Mouse (Mus musculus): ENCODE data around the gene Lsm14a. TPM values are rescaled to one million over a fixed set of nuclear protein-coding genes. Genes with fewer than 3 reads are reported as not detected.
A peak's percentile ranks its signal among the peaks of the same experiment; 100 is the strongest.

Lsm14a gene
- polyA plus RNA-seq, 1 experiment from 2014 or later = 87.5 TPM

- 83% methylated on average over 8 of the region's 8 CpGs for WGBS
- H3K27ac ChIP-seq (replicated peaks) = no peak overlapping the region
These were observed 69.8 kb downstream of the Lsm14a start for GRCm38 (mm10) chr7:34323351-34323750.

GRCm38 (mm10) chr7:34321958-34322357 is 71.2 kb downstream of the Lsm14a start:
- Histone ChIP-seq H3K27ac (replicated peaks) (no peak overlapping the region), H3K9me3 (no peaks in the 10 kb centered on the region), H3K4me1 (peaks cover 10% of the 10 kb centered on the region), H3K4me3 (no peak overlapping the region), H3K36me3 (replicated peaks) (no peaks in the 10 kb centered on the region), H3K27me3 (replicated peaks; ENCODE audit: low read depth, poor library complexity, severe bottlenecking) (no peaks in the 10 kb centered on the region)
- DNase-seq (ENCODE audit: low spot score) = no peak
- WGBS = 92% methylated on average over 4 of the region's 4 CpGs

More at GRCm38 (mm10) chr7:34323351-34323750, 69.8 kb downstream of the Lsm14a start:
- no peaks in the 10 kb centered on the region for H3K27me3 ChIP-seq (replicated peaks; ENCODE audit: low read depth, poor library complexity, severe bottlenecking)
- H3K9me3 ChIP-seq = no peaks in the 10 kb centered on the region
- H3K4me3 ChIP-seq = no peak overlapping the region
- H3K4me1 ChIP-seq = peaks cover 6% of the 10 kb centered on the region
- no peaks in the 10 kb centered on the region for H3K36me3 ChIP-seq (replicated peaks)
- no peak for DNase-seq (ENCODE audit: low spot score)

GRCm38 (mm10) chr7:34321119-34321518 is 72.0 kb downstream of the Lsm14a start:
- H3K4me3 ChIP-seq = no peak overlapping the region
- WGBS = 85% methylated on average over 5 of the region's 5 CpGs
- no peak for DNase-seq (ENCODE audit: low spot score)

GRCm38 (mm10) chr7:34319957-34320356 is 73.2 kb downstream of the Lsm14a start:
- H3K36me3 ChIP-seq (replicated peaks) = no peaks in the 10 kb centered on the region
- no peak for DNase-seq (ENCODE audit: low spot score)
- H3K27ac ChIP-seq (replicated peaks) = no peak overlapping the region
- peaks cover 10% of the 10 kb centered on the region for H3K4me1 ChIP-seq
- no peaks in the 10 kb centered on the region for H3K9me3 ChIP-seq
- H3K4me3 ChIP-seq = no peak overlapping the region
- H3K27me3 ChIP-seq (replicated peaks; ENCODE audit: low read depth, poor library complexity, severe bottlenecking) = no peaks in the 10 kb centered on the region
- 20% methylated on average over 3 of the region's 3 CpGs for WGBS

More at GRCm38 (mm10) chr7:34321119-34321518, 72.0 kb downstream of the Lsm14a start:
- Histone ChIP-seq H3K36me3 (replicated peaks) (no peaks in the 10 kb centered on the region), H3K9me3 (no peaks in the 10 kb centered on the region), H3K27me3 (replicated peaks; ENCODE audit: low read depth, poor library complexity, severe bottlenecking) (no peaks in the 10 kb centered on the region), H3K4me1 (peaks cover 10% of the 10 kb centered on the region), H3K27ac (replicated peaks) (no peak overlapping the region)

GRCm38 (mm10) chr7:34319123-34319522 is 74.0 kb downstream of the Lsm14a start:
- Histone ChIP-seq H3K36me3 (replicated peaks) (no peaks in the 10 kb centered on the region), H3K9me3 (no peaks in the 10 kb centered on the region), H3K27me3 (replicated peaks; ENCODE audit: low read depth, poor library complexity, severe bottlenecking) (no peaks in the 10 kb centered on the region), H3K4me1 (peaks cover 10% of the 10 kb centered on the region), H3K27ac (replicated peaks) (no peak overlapping the region), H3K4me3 (no peak overlapping the region)
- WGBS = 89% methylated on average over 2 of the region's 2 CpGs
- DNase-seq (ENCODE audit: low spot score) = no peak

- H3K36me3 ChIP-seq (replicated peaks) = no peaks in the 10 kb centered on the region
- 75% methylated on average over 7 of the region's 7 CpGs for WGBS
- H3K27me3 ChIP-seq (replicated peaks; ENCODE audit: low read depth, poor library complexity, severe bottlenecking) = no peaks in the 10 kb centered on the region
- peaks cover 10% of the 10 kb centered on the region for H3K4me1 ChIP-seq
- H3K27ac ChIP-seq (replicated peaks) = 0 out of 2 replicates have a peak overlapping the region, but pooled peaks have one; percentile 30
- no peaks in the 10 kb centered on the region for H3K9me3 ChIP-seq
- DNase-seq (ENCODE audit: low spot score) = no peak
- H3K4me3 ChIP-seq = no peak overlapping the region
These were observed 75.1 kb downstream of the Lsm14a start for GRCm38 (mm10) chr7:34317901-34318476.

GRCm38 (mm10) chr7:34313443-34313875 is 79.7 kb downstream of the Lsm14a start, which contains the start of gene 4931406P16Rik:
Gene 4931406P16Rik, minus strand, starts transcription at chr7:34313551.
- Histone ChIP-seq H3K36me3 (replicated peaks) (no peaks in the 10 kb centered on the region; the same call in 1 of the 2 replicates), H3K4me3 (peak within 1 kb of the TSS; percentile 93), H3K9me3 (no peaks in the 10 kb centered on the region), H3K4me1 (peaks cover 9% of the 10 kb centered on the region), H3K27ac (replicated peaks) (peak within 1 kb of the TSS; percentile 94), H3K27me3 (replicated peaks; ENCODE audit: low read depth, poor library complexity, severe bottlenecking) (no peaks in the 10 kb centered on the region)
- DNase-seq (ENCODE audit: low spot score) = peak; percentile 93
- under 1% methylated on average over 41 of the region's 41 CpGs for WGBS

- no peaks in the 10 kb centered on the region for H3K9me3 ChIP-seq
- no peak for DNase-seq (ENCODE audit: low spot score)
- WGBS = under 1% methylated on average over 73 of the region's 73 CpGs
- peak overlapping the region; percentile 93 for H3K4me3 ChIP-seq
- peak overlapping the region; percentile 94 for H3K27ac ChIP-seq (replicated peaks)
- no peaks in the 10 kb centered on the region for H3K27me3 ChIP-seq (replicated peaks; ENCODE audit: low read depth, poor library complexity, severe bottlenecking)
- peaks cover 5% of the 10 kb centered on the region for H3K4me1 ChIP-seq
- no peaks in the 10 kb centered on the region; the same call in 1 of the 2 replicates for H3K36me3 ChIP-seq (replicated peaks)
These were observed 80.2 kb downstream of the Lsm14a start for GRCm38 (mm10) chr7:34312786-34313442.

- H3K4me1 ChIP-seq = peaks cover 5% of the 10 kb centered on the region
- DNase-seq (ENCODE audit: low spot score) = no peak
- no peaks in the 10 kb centered on the region for H3K9me3 ChIP-seq
- no peaks in the 10 kb centered on the region for H3K27me3 ChIP-seq (replicated peaks; ENCODE audit: low read depth, poor library complexity, severe bottlenecking)
- no peak overlapping the region for H3K4me3 ChIP-seq
- no peaks in the 10 kb centered on the region; the same call in 1 of the 2 replicates for H3K36me3 ChIP-seq (replicated peaks)
- no peak overlapping the region for H3K27ac ChIP-seq (replicated peaks)
- 84% methylated on average over 5 of the region's 5 CpGs for WGBS
These were observed 83.8 kb downstream of the Lsm14a start for GRCm38 (mm10) chr7:34309186-34309764.

GRCm38 (mm10) chr7:34308586-34308985 is 84.5 kb downstream of the Lsm14a start:
- H3K4me1 ChIP-seq = peaks cover 5% of the 10 kb centered on the region
- no peak for DNase-seq (ENCODE audit: low spot score)
- no peaks in the 10 kb centered on the region for H3K9me3 ChIP-seq
- H3K4me3 ChIP-seq = no peak overlapping the region
- H3K27me3 ChIP-seq (replicated peaks; ENCODE audit: low read depth, poor library complexity, severe bottlenecking) = no peaks in the 10 kb centered on the region
- no peaks in the 10 kb centered on the region; the same call in 1 of the 2 replicates for H3K36me3 ChIP-seq (replicated peaks)
- 79% methylated on average over 5 of the region's 5 CpGs for WGBS
- no peak overlapping the region for H3K27ac ChIP-seq (replicated peaks)

GRCm38 (mm10) chr7:34305454-34305853 is 87.7 kb downstream of the Lsm14a start:
- no peak overlapping the region for H3K4me3 ChIP-seq
- H3K27ac ChIP-seq (replicated peaks) = no peak overlapping the region
- H3K27me3 ChIP-seq (replicated peaks; ENCODE audit: low read depth, poor library complexity, severe bottlenecking) = no peaks in the 10 kb centered on the region
- peaks cover 7% of the 10 kb centered on the region; the same call in 1 of the 2 replicates for H3K9me3 ChIP-seq
- WGBS = 78% methylated on average over 4 of the region's 4 CpGs
- DNase-seq (ENCODE audit: low spot score) = no peak
- H3K36me3 ChIP-seq (replicated peaks) = peaks cover 13% of the 10 kb centered on the region
- H3K4me1 ChIP-seq = no peaks in the 10 kb centered on the region

GRCm38 (mm10) chr7:34302651-34303050 is 90.5 kb downstream of the Lsm14a start:
- H3K27me3 ChIP-seq (replicated peaks; ENCODE audit: low read depth, poor library complexity, severe bottlenecking) = no peaks in the 10 kb centered on the region
- H3K27ac ChIP-seq (replicated peaks) = no peak overlapping the region
- no peak for DNase-seq (ENCODE audit: low spot score)
- WGBS = 85% methylated on average over 1 of the region's 1 CpGs
- no peak overlapping the region for H3K4me3 ChIP-seq
- H3K4me1 ChIP-seq = no peaks in the 10 kb centered on the region
- peaks cover 7% of the 10 kb centered on the region; the same call in 1 of the 2 replicates for H3K9me3 ChIP-seq
- H3K36me3 ChIP-seq (replicated peaks) = peaks cover 13% of the 10 kb centered on the region

Data from embryonic facial prominence, embryonic 10.5 days (tissue).